Mouse (Mus musculus) layer of hippocampus, adult 2 months (tissue): Measurements from ENCODE around the gene Hexim1. TPM values are rescaled to one million over a fixed set of nuclear protein-coding genes. Genes with fewer than 3 reads are reported as not detected.

Experiments
- DNase-seq, 2 experiments: peaks; one replicate each; pipeline ENCODE4 v3.0.0; 2022; ENCODE audit warnings: low spot score in 2 of 2
- H3K27ac ChIP-seq: fragments of 200-600 bp; 2 replicates; pipeline ENCODE4 v1.8.1; 2022
- H3K4me3 ChIP-seq: fragments of 200-600 bp; 2 replicates; pipeline ENCODE4 v1.8.1; 2022; ENCODE audit warnings: mild to moderate bottlenecking
- CTCF ChIP-seq: fragments of 200-600 bp; conservative IDR thresholded peaks from 2 replicates; pipeline ENCODE4 v1.8.1; 2022; ENCODE audit warnings: antibody characterized with exemption, mild to moderate bottlenecking, moderate library complexity
- total RNA-seq, 2 experiments: library from RNA; stranded (reverse); gene quantifications; 2 replicates each; pipeline ENCODE4 v1.2.3; 2021

The Hexim1 gene
- total RNA-seq, 2 experiments from 2014 or later: 48.5 to 50.8 TPM

DNA sequence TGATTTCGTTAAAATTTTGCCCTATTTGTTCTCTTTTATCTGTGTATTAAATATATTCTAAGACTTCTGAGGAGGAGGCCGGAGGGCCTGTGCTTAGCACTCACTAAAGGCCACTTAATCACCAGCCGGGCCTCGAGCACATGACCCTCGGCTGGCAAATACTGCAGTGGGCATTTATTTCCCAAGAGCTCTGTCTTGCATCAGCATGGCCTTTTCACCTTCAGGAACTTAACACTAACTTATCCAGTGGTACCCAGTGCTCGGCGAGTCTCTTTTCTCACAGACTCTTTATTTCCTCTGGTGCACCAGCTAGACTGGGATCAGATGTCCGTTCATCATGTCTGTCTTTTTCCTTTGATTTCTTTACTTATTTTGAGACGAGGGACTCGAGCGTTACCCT lies 44.7 kb downstream of the Hexim1 start:
- no peak for DNase-seq

GRCm38 (mm10) chr11:103161449-103161848 lies 45.4 kb downstream of the Hexim1 start:
- no peak for DNase-seq
- Histone ChIP-seq H3K27ac (no peak overlapping the region), H3K4me3 (no peak overlapping the region)
- peak; percentile 32; the same call in 1 of the 2 replicates for TF ChIP-seq CTCF

More for the DNA sequence above, 44.7 kb downstream of the Hexim1 start:
- no peak for TF ChIP-seq CTCF
- H3K27ac ChIP-seq: no peak overlapping the region
- H3K4me3 ChIP-seq: no peak overlapping the region

DNA sequence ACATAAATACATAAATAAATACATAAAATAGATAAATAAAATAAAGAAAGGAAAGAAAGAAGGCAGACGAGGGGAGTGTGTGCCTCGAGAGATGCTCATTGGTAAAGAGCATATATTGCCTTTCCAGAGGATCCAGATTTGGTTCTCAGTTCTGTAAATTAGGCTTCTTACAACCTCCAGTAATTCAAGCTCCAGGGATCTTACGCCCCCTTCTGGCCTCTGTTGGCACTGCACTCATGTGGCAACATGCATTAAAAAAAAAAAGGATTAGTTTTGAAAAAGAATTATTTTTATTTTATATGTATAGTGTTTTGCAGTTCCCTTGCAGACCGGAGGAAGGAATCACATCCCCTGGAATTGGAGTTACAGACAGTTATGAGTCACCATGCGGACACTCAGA lies 46.1 kb downstream of the Hexim1 start:
- no peak for DNase-seq
- peak; percentile 74 for TF ChIP-seq CTCF
- H3K27ac ChIP-seq: no peak overlapping the region

GRCm38 (mm10) chr11:103164391-103164790 lies 48.4 kb downstream of the Hexim1 start:
- TF ChIP-seq CTCF: no peak
- no peak for DNase-seq
- Histone ChIP-seq H3K4me3 (no peak overlapping the region), H3K27ac (no peak overlapping the region)

More for the DNA sequence above, 46.1 kb downstream of the Hexim1 start:
- no peak overlapping the region for H3K4me3 ChIP-seq

GRCm38 (mm10) chr11:103168690-103169390 lies 52.8 kb downstream of the Hexim1 start:
- peak; percentile 97 for TF ChIP-seq CTCF
- Histone ChIP-seq H3K4me3 (no peak overlapping the region; the same call in 1 of the 2 replicates), H3K27ac (peak overlapping the region; percentile 97)
- peak; percentile 75 to 83 for DNase-seq

Other genes starting within 250 kb of the Hexim1 start
- gene Eftud2, start 235.2 kb upstream of the Hexim1 start, total RNA-seq: 100 to 1,000 TPM; 129 to 139 TPM
- 1 to 10 TPM; 1.5 to 3.0 TPM for gene Ccdc103, start 235.0 kb upstream of the Hexim1 start, total RNA-seq
- under 1 TPM in 1 of 2 experiments, not detected in 1; 0.37 TPM for gene Fam187a, start 231.1 kb upstream of the Hexim1 start, total RNA-seq
- 100 to 1,000 TPM; 332 to 341 TPM for gene Gfap, start 215.3 kb upstream of the Hexim1 start, total RNA-seq
- gene Kif18b, start 191.1 kb upstream of the Hexim1 start, total RNA-seq: under 1 TPM; 0.27 to 0.74 TPM
- gene C1ql1, start 169.5 kb upstream of the Hexim1 start, total RNA-seq: 10 to 100 TPM; 17.5 to 18.5 TPM
- gene Nmt1, start 88.0 kb upstream of the Hexim1 start, total RNA-seq: 100 to 1,000 TPM; 169 to 173 TPM
- 10 to 100 TPM; 77.1 to 80.3 TPM for gene Dcakd, start 87.9 kb upstream of the Hexim1 start, total RNA-seq
- 10 to 100 TPM in 1 of 2 experiments, 1 to 10 TPM in 1; 9.3 to 10.2 TPM for gene Plcd3, start 14.6 kb upstream of the Hexim1 start, total RNA-seq
- 10 to 100 TPM; 87.1 to 91.0 TPM for gene Acbd4, start 14.5 kb upstream of the Hexim1 start, total RNA-seq
- gene Hexim2, start 16.2 kb downstream of the Hexim1 start, total RNA-seq: 10 to 100 TPM in 1 of 2 experiments, 1 to 10 TPM in 1; 9.7 to 16.0 TPM
- 100 to 1,000 TPM; 142 to 156 TPM for gene Fmnl1, start 54.9 kb downstream of the Hexim1 start, total RNA-seq
- 1 to 10 TPM; 1.5 to 2.0 TPM for gene 1700023F06Rik, start 92.3 kb downstream of the Hexim1 start, total RNA-seq
- gene Spata32, start 102.2 kb downstream of the Hexim1 start, total RNA-seq: 1 to 10 TPM; 1.2 to 1.3 TPM
- 1 to 10 TPM; 3.3 TPM for gene Map3k14, start 151.2 kb downstream of the Hexim1 start, total RNA-seq
- gene Arhgap27, start 247.5 kb downstream of the Hexim1 start, total RNA-seq: 10 to 100 TPM; 11.8 to 14.0 TPM